ENCODE assay signal across 8 mouse cellular contexts in the genomic region with DNA sequence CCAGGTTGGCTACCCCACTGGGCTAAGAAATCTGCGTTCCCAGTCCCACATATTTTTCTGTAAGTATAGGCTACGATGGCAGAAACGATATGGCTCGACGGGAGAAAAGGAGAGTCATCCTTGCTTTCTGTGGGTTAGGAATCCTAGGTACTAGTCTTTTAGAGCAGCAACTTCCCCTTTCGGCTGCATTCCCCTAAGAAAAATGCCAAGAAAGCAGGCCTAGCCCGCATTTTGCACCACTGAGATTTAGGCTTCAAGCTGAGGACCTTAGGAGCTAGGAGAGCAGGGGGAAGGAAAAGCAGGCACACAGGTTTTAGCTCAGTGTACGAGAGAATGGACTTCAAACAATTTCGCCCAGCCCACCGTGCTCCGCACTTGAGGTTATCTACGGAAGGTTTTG. TPM values are rescaled to one million over a fixed set of nuclear protein-coding genes. Genes with fewer than 3 reads are reported as not detected.
A peak's percentile ranks its signal among the peaks of the same experiment; 100 is the strongest.
DNase-seq lines count a peak whose midpoint lies in the region; ATAC-seq lines count a peak whose summit lies in the region.

No protein-coding gene starts in this region.

- 21% methylated on average over 12 of the region's 12 CpGs for WGBS in embryonic facial prominence, embryonic 13.5 days
- WGBS in midbrain, embryonic 16.5 days = 29% methylated on average over 12 of the region's 12 CpGs

- H3K36me3 ChIP-seq in embryonic facial prominence, embryonic 13.5 days = no peaks in the 10 kb centered on the region
- H3K36me3 ChIP-seq in midbrain, embryonic 16.5 days (ENCODE audit: control insufficient read depth, insufficient read depth, low read length) = no peaks in the 10 kb centered on the region

- peak; percentile 4 to 6 for DNase-seq in cerebellum, postnatal 14 days
- no peak for DNase-seq in cerebellum, adult 8-10 months
- DNase-seq in A20 (ENCODE audit: low read depth, low spot score) = peak; percentile 46
- DNase-seq in kidney, postnatal 14 days = peak; percentile 0
- no peak for DNase-seq in left cerebral cortex, adult 8-10 months (ENCODE audit: low spot score in 2 of 2)
- no peak for DNase-seq in layer of hippocampus, adult 11-12 months (ENCODE audit: low spot score)

- H3K4me1 ChIP-seq in embryonic facial prominence, embryonic 13.5 days = no peaks in the 10 kb centered on the region
- peaks cover 12% of the 10 kb centered on the region for H3K4me1 ChIP-seq in midbrain, embryonic 16.5 days (ENCODE audit: control insufficient read depth, insufficient read depth, low read length)

- peak overlapping the region; percentile 60 for H3K4me2 ChIP-seq in embryonic facial prominence, embryonic 13.5 days
- peak overlapping the region; percentile 61 for H3K4me2 ChIP-seq in midbrain, embryonic 16.5 days (ENCODE audit: low read length)

- peak overlapping the region; percentile 95; the same call in 1 of the 2 replicates for H3K27ac ChIP-seq in embryonic facial prominence, embryonic 13.5 days
- H3K27ac ChIP-seq in midbrain, embryonic 16.5 days (ENCODE audit: low read length) = no peak overlapping the region

- no peak for ATAC-seq in embryonic facial prominence, embryonic 13.5 days (ENCODE audit: insufficient number of reproducible peaks, insufficient read depth, low FRiP score, low TSS enrichment, low read depth)
- no peak for ATAC-seq in midbrain, embryonic 16.5 days

- H3K9me3 ChIP-seq in embryonic facial prominence, embryonic 13.5 days = no peaks in the 10 kb centered on the region
- no peaks in the 10 kb centered on the region; the same call in 1 of the 2 replicates for H3K9me3 ChIP-seq in midbrain, embryonic 16.5 days (replicated peaks; ENCODE audit: control insufficient read depth, low read length, poor library complexity, severe bottlenecking)

- peak overlapping the region; percentile 53 for H3K4me3 ChIP-seq in embryonic facial prominence, embryonic 13.5 days
- H3K4me3 ChIP-seq in midbrain, embryonic 16.5 days (ENCODE audit: low read depth, low read length) = peak overlapping the region; percentile 56

- no peaks in the 10 kb centered on the region; the same call in 1 of the 2 replicates for H3K27me3 ChIP-seq in embryonic facial prominence, embryonic 13.5 days
- no peaks in the 10 kb centered on the region for H3K27me3 ChIP-seq in midbrain, embryonic 16.5 days (ENCODE audit: control insufficient read depth, insufficient read depth, low read depth, low read length)

- peak overlapping the region; percentile 83 for H3K9ac ChIP-seq in embryonic facial prominence, embryonic 13.5 days
- peak overlapping the region; percentile 44 for H3K9ac ChIP-seq in midbrain, embryonic 16.5 days (ENCODE audit: low read depth, low read length)

RNA-seq across cellular contexts. Expression of gene Rap2c, which starts 0.9 kb away (rescaled TPM):
- polyA plus RNA-seq in embryonic facial prominence, embryonic 13.5 days (2015; fragmentation: Nextera tagmentation; extraction: Ambion mirVana) = 29.1 and 32.5 TPM in 2 replicates
- 10.9 and 12.3 TPM in 2 replicates for polyA plus RNA-seq in midbrain, embryonic 16.5 days (2015; fragmentation: Nextera tagmentation; extraction: Ambion mirVana)
- total RNA-seq in left cerebral cortex, adult 8-10 months (2022) = 10 to 100 TPM; 24.1 to 28.6 (median 27.8) TPM

Comparison
In these comparisons a context has a peak if more than half of its experiments do, and no peak if none do; other contexts are left out.
1. DNase-seq: peak in cerebellum, postnatal 14 days (2 of 2), A20 (single experiment) and kidney, postnatal 14 days (single experiment); none in cerebellum, adult 8-10 months (single experiment), left cerebral cortex, adult 8-10 months (0 of 2) and layer of hippocampus, adult 11-12 months (single experiment).